16 mouse cellular contexts compared by ENCODE assay signal in the genomic region with DNA sequence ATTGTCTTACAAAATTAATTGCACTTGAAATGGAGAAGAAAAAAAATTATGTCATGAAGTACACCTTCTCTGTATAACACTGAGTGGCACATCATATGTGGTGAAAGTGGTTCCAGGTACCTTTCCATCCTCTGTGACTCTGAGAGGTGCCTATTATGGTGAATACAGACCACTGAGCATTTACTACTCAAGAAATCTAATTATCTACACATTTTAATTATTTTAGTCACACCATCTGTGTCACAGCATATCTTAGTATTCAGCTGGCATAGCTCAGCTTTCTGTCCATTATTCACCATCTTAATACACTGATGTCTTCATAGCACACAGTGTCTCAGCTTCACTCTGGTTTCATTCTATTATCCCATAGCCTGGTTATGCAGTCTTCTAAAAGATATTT. TPM values are rescaled to one million over a fixed set of nuclear protein-coding genes. Genes with fewer than 3 reads are reported as not detected.
"Had no signal": no experiment of that assay in that cellular context is flagged by ENCODE, and none has a peak within 500 bp of the region (broad histone marks: within the 10 kb centered on the region; RNA-seq: fewer than 3 reads in every experiment).

No protein-coding gene starts in this region.

- H3K4me1 ChIP-seq: limb, embryonic 13.5 days had no signal

- H3K4me2 ChIP-seq: limb, embryonic 13.5 days; neural tube, embryonic 13.5 days had no signal

- DNase-seq: kidney, postnatal 10 days; layer of hippocampus, postnatal 36 days; left cerebral cortex, postnatal 4 days; lung, adult 18-20 months; retina, postnatal 1 day; right cerebral cortex, postnatal 4 days; spleen, adult 18-20 months; thymus, adult 18-20 months; thymus, postnatal 14 days had no signal

- H3K9ac ChIP-seq: limb, embryonic 13.5 days; liver, embryonic 14.5 days; neural tube, embryonic 13.5 days had no signal

- H3K9me3 ChIP-seq: limb, embryonic 13.5 days; neural tube, embryonic 13.5 days had no signal

- H3K27ac ChIP-seq: limb, embryonic 13.5 days; liver, embryonic 14.5 days; neural tube, embryonic 13.5 days had no signal

- H3K27me3 ChIP-seq: neural tube, embryonic 13.5 days had no signal

- H3K36me3 ChIP-seq: limb, embryonic 13.5 days; neural tube, embryonic 13.5 days had no signal

- H3K4me3 ChIP-seq: limb, embryonic 13.5 days; myocyte; neural tube, embryonic 13.5 days had no signal

RNA-seq across cellular contexts. Expression of a gene that starts 7.7 kb away (rescaled TPM):
- total RNA-seq: liver, adult 2 months; megakaryocyte-erythroid progenitor cell, adult 5-6 weeks had no signal
- polyA plus RNA-seq: large intestine, adult 2 months; liver, adult 2 months; myocyte had no signal
